Mouse (Mus musculus) lung, postnatal 0 days (tissue): ENCODE results near the gene Basp1. TPM values are rescaled to one million over a fixed set of nuclear protein-coding genes. Genes with fewer than 3 reads are reported as not detected.
A peak's percentile ranks its signal among the peaks of the same experiment; 100 is the strongest.
"Not testable (repeated sequence)": the region's sequence is repeated elsewhere in the genome, so short reads cannot be mapped to it uniquely, and the experiment has no call there.

Source experiments
- ATAC-seq: fragments of 200-750 bp; cut with Nextera tagmentation; 2 replicates; pipeline ENCODE4 v1.8.0; 2017; ENCODE audit warnings: moderate library complexity
- DNase-seq: peaks from one replicate; pipeline ENCODE4 v3.0.0-alpha.2; 2016; ENCODE audit warnings: low spot score
- H3K27ac ChIP-seq: fragments of 300-500 bp; sonication (generic); 2 replicates; pipeline ENCODE4 v1.5.1; 2014; ENCODE audit warnings: antibody characterized with exemption, mild to moderate bottlenecking, low read length, mixed read lengths
- H3K27me3 ChIP-seq: fragments of 300-500 bp; sonication (generic); replicated peaks from 2 replicates; pipeline ENCODE4 v1.6.1; 2014; ENCODE audit warnings: low read length, mixed read lengths; ENCODE audit not compliant: insufficient read depth
- H3K36me3 ChIP-seq: fragments of 300-500 bp; sonication (generic); 2 replicates; pipeline ENCODE4 v1.6.1; 2014; ENCODE audit warnings: low read length, mixed read lengths; ENCODE audit not compliant: insufficient read depth
- H3K4me1 ChIP-seq: fragments of 300-500 bp; sonication (generic); 2 replicates; pipeline ENCODE4 v1.6.1; 2014; ENCODE audit warnings: antibody characterized with exemption, low read depth, low read length, mixed read lengths; ENCODE audit not compliant: insufficient read depth
- H3K4me2 ChIP-seq: fragments of 300-500 bp; sonication (generic); replicated peaks from 2 replicates; pipeline ENCODE4 v1.6.1; 2014; ENCODE audit warnings: low read depth, mild to moderate bottlenecking, low read length, moderate library complexity, mixed read lengths
- H3K4me3 ChIP-seq: fragments of 300-500 bp; sonication (generic); 2 replicates; pipeline ENCODE4 v1.5.1; 2014; ENCODE audit warnings: low read depth, low read length
- H3K9ac ChIP-seq: fragments of 300-500 bp; sonication (generic); replicated peaks from 2 replicates; pipeline ENCODE4 v1.6.1; 2014; ENCODE audit warnings: low read depth, mild to moderate bottlenecking
- H3K9me3 ChIP-seq: fragments of 300-500 bp; sonication (generic); 2 replicates; pipeline ENCODE4 v1.6.1; 2016; ENCODE audit warnings: low read length, mixed read lengths
- CTCF ChIP-seq: IDR thresholded peaks from 2 replicates; pipeline ENCODE4 v1.5.1; 2016; ENCODE audit warnings: antibody characterized with exemption, mild to moderate bottlenecking
- EP300 ChIP-seq: IDR thresholded peaks from 2 replicates; pipeline ENCODE4 v1.6.1; 2016; ENCODE audit warnings: antibody characterized with exemption, mild to moderate bottlenecking, control low read depth
- WGBS: fragments of 180-500 bp; shearing (Covaris S2); extraction: QIAGEN DNeasy Blood & Tissue Kit; methylation state at CpG from one replicate; pipeline ENCODE4 v1.1.7; 2014; 5-methylcytosine and 5-hydroxymethylcytosine counted together
- polyA plus RNA-seq: library from polyadenylated mRNA; unstranded; fragments of >200 nt; fragmentation: Nextera tagmentation; extraction: Ambion mirVana; gene quantifications from 2 replicates; pipeline ENCODE4 v1.2.1, GENCODE M21; 2015

Basp1 gene
- polyA plus RNA-seq: 7.1 and 8.7 TPM in 2 replicates

- H3K4me1 ChIP-seq: no peaks in the 10 kb centered on the region
- no peak within 1 kb of the TSS for H3K27ac ChIP-seq
- no peaks in the 10 kb centered on the region for H3K27me3 ChIP-seq
- H3K4me2 ChIP-seq: peak within 1 kb of the TSS; percentile 89
- DNase-seq (peak; percentile 74), ATAC-seq (peak; percentile 55)
- H3K9me3 ChIP-seq: no peaks in the 10 kb centered on the region
- peak within 1 kb of the TSS; percentile 59 for H3K4me3 ChIP-seq
- no peaks in the 10 kb centered on the region for H3K36me3 ChIP-seq
- 0 out of 2 replicates have a peak within 1 kb of the TSS, but pooled peaks have one; percentile 19 for H3K9ac ChIP-seq
- TF ChIP-seq EP300 (no peak), CTCF (no peak)
- 1% methylated on average over 14 of the region's 60 CpGs for WGBS
Observed at GRCm38 (mm10) chr15:25413378-25413901, at the start of gene Basp1. Gene Basp1, minus strand, starts transcription at chr15:25413764.

GRCm38 (mm10) chr15:25463076-25463475, 49.5 kb upstream of the Basp1 start:
- not testable (repeated sequence) for ATAC-seq, H3K27ac ChIP-seq, H3K36me3 ChIP-seq, H3K4me2 ChIP-seq, DNase-seq, H3K9me3 ChIP-seq, H3K9ac ChIP-seq, H3K4me1 ChIP-seq, H3K27me3 ChIP-seq, H3K4me3 ChIP-seq

- Histone ChIP-seq H3K9ac (no peak overlapping the region), H3K4me2 (no peak overlapping the region), H3K27me3 (no peaks in the 10 kb centered on the region), H3K27ac (no peak overlapping the region), H3K4me3 (no peak overlapping the region), H3K9me3 (no peaks in the 10 kb centered on the region), H3K36me3 (no peaks in the 10 kb centered on the region), H3K4me1 (no peaks in the 10 kb centered on the region)
- no peak for TF ChIP-seq EP300
- TF ChIP-seq CTCF: no peak
- DNase-seq (no peak), ATAC-seq (no peak)
- 80% methylated on average over 5 of the region's 6 CpGs for WGBS
Observed at GRCm38 (mm10) chr15:25462056-25462762, 48.6 kb upstream of the Basp1 start.

GRCm38 (mm10) chr15:25459901-25460300, 46.3 kb upstream of the Basp1 start:
- peak; percentile 63 for ATAC-seq
- no peaks in the 10 kb centered on the region for H3K9me3 ChIP-seq
- H3K4me1 ChIP-seq: no peaks in the 10 kb centered on the region
- peak; percentile 74 for DNase-seq
- 23% methylated on average over 7 of the region's 7 CpGs for WGBS
- no peaks in the 10 kb centered on the region for H3K36me3 ChIP-seq
- H3K27me3 ChIP-seq: no peaks in the 10 kb centered on the region
- H3K4me2 ChIP-seq: 0 out of 2 replicates have a peak overlapping the region, but pooled peaks have one; percentile 2
- H3K27ac ChIP-seq: peak overlapping the region; percentile 43
- H3K9ac ChIP-seq: no peak overlapping the region
- TF ChIP-seq CTCF (no peak), EP300 (peak; percentile 83)
- no peak overlapping the region for H3K4me3 ChIP-seq

GRCm38 (mm10) chr15:25457421-25457820, 43.9 kb upstream of the Basp1 start:
- H3K27me3 ChIP-seq: no peaks in the 10 kb centered on the region
- ATAC-seq (no peak), DNase-seq (no peak)
- no peak for TF ChIP-seq CTCF
- no peak for TF ChIP-seq EP300
- H3K36me3 ChIP-seq: no peaks in the 10 kb centered on the region
- H3K9ac ChIP-seq: no peak overlapping the region
- H3K4me1 ChIP-seq: no peaks in the 10 kb centered on the region
- no peak overlapping the region for H3K4me2 ChIP-seq
- H3K4me3 ChIP-seq: no peak overlapping the region
- 60% methylated on average over 2 of the region's 2 CpGs for WGBS
- H3K9me3 ChIP-seq: no peaks in the 10 kb centered on the region
- H3K27ac ChIP-seq: no peak overlapping the region

- no peak overlapping the region for H3K9ac ChIP-seq
- H3K36me3 ChIP-seq: no peaks in the 10 kb centered on the region
- 90% methylated on average over 3 of the region's 3 CpGs for WGBS
- ATAC-seq: no peak
- H3K4me3 ChIP-seq: no peak overlapping the region
- H3K4me1 ChIP-seq: no peaks in the 10 kb centered on the region
- no peak for DNase-seq
- no peak for TF ChIP-seq EP300
- no peak overlapping the region for H3K4me2 ChIP-seq
- H3K27ac ChIP-seq: no peak overlapping the region
- no peaks in the 10 kb centered on the region for H3K27me3 ChIP-seq
- H3K9me3 ChIP-seq: no peaks in the 10 kb centered on the region
Observed at GRCm38 (mm10) chr15:25453538-25453937, 40.0 kb upstream of the Basp1 start.
